Mouse (Mus musculus): ENCODE results near the gene Chpf2. TPM values are rescaled to one million over a fixed set of nuclear protein-coding genes. Genes with fewer than 3 reads are reported as not detected.

Gene Chpf2
- polyA plus RNA-seq, 1 experiment: 50.5 TPM

DNA sequence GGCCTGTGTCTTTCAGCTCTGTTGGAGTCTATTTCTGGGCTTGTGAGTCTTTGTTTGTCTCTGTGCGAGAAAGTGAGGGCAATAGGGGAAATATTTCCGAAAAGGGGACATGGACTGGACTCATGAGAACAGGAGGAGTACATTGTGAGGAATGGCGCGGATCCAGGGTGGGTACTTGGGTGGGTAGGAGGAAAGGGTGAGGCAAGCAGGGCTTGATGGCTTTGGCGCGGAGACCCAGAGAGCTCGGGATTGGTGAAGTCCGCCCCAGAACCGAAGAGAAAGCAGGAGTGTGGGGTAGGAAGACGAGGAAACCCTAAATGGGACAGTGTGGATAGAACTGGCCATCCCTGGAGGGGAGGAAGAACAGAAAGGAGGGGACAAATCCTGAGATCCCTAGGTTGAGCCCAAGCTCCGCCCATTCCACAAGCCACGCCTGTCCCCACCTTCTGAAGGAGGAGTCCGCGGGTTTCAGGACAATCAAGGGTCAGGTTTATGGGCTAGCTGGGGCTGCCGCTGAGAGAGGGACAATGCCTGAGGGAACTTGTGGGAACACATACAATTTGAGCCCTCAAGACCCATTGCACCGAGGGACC is 16.3 kb downstream of the Chpf2 start:
- DNase-seq (ENCODE audit: extremely low spot score in 1 of 2, low spot score in 1 of 2): peak in 1 of 2 experiments; percentile 62

GRCm38 (mm10) chr5:24603431-24604010 is 17.0 kb downstream of the Chpf2 start:
- no peak for DNase-seq (ENCODE audit: extremely low spot score in 1 of 2, low spot score in 1 of 2)

DNA sequence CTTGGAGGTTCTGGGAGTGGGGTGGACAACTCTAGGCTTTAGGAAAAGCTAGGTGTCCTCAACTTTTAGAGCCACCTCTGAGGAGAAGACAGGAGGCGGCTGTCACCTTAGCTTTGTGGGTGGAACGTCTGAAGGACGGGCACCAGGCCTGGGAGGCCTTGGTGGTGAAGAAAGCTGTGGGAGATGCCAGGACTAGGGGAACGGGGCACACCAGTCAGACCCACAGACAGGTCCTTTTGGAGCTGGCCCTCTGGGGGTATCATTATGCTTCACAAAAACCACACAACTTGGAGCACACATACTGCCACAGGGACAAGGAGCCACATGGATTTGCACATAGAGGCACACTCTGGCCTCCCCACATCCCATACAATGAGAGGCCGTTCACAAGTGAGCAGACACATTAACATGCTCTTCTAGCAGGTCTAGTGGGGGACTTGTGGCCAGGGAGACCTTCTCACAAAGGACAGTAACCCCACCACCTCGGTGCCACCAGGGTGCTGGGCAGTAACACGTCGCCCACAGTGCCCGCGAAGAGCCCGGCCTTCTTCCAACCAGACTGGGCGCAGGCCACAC is 17.6 kb downstream of the Chpf2 start:
- no peak for DNase-seq (ENCODE audit: extremely low spot score in 1 of 2, low spot score in 1 of 2)

GRCm38 (mm10) chr5:24604656-24605100 is 18.1 kb downstream of the Chpf2 start:
- peak in 1 of 2 experiments; percentile 71 for DNase-seq (ENCODE audit: extremely low spot score in 1 of 2, low spot score in 1 of 2)

GRCm38 (mm10) chr5:24605321-24605979 is 18.9 kb downstream of the Chpf2 start:
- DNase-seq (ENCODE audit: extremely low spot score in 1 of 2, low spot score in 1 of 2): no peak

DNA sequence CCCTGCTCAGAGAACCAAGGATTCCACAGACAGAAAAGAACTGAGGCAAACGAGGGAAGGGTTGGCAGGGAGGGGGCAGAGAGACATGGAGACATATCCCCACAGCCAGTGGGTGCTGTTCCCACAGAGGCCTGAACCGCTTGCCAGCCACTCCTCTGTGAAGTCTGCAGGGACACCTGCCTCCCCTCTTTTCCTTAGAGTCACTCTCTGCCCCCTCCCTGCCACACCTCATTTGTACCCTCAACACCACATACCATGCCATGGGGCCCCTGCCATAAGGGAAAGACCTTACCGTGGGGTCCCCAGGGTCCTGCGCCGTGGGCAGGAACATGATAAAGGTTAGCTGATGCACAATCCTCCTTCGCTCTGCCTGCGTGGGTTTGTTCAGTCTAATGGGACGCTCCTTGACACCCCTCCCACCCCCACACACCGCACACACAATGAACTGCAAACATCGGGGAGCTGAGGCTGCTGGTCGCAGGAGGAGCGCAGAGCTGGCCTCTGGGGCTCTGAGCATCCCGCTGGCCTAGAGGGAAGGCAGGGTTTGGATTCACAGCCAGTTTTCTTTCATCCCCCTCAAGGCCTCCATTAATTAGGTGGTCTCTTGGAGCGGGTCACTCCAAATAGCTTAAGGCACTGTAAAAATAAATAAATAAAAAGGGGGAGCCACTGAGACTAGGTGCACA is 19.6 kb downstream of the Chpf2 start:
- DNase-seq (ENCODE audit: extremely low spot score in 1 of 2, low spot score in 1 of 2): no peak

DNA sequence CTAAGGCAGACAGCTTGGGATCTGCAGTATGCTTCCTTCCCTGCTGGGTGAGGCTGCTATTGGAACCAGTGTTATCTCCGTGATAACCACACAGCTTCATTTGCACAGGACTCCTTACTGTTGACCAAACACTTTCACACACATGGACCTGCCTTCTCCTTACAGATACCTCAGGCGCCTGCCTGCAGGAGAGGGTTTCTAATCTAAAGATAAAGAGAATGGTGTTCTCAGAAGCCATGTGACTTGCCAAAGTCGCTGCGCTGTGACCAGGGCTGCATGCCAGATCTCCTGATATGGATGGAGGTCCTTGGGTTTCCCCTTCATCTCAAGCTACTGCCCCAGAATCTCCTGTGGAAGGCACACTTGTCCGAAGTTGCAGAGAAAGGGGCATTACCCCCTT is 22.8 kb downstream of the Chpf2 start:
- no peak for DNase-seq (ENCODE audit: extremely low spot score in 1 of 2, low spot score in 1 of 2)

DNA sequence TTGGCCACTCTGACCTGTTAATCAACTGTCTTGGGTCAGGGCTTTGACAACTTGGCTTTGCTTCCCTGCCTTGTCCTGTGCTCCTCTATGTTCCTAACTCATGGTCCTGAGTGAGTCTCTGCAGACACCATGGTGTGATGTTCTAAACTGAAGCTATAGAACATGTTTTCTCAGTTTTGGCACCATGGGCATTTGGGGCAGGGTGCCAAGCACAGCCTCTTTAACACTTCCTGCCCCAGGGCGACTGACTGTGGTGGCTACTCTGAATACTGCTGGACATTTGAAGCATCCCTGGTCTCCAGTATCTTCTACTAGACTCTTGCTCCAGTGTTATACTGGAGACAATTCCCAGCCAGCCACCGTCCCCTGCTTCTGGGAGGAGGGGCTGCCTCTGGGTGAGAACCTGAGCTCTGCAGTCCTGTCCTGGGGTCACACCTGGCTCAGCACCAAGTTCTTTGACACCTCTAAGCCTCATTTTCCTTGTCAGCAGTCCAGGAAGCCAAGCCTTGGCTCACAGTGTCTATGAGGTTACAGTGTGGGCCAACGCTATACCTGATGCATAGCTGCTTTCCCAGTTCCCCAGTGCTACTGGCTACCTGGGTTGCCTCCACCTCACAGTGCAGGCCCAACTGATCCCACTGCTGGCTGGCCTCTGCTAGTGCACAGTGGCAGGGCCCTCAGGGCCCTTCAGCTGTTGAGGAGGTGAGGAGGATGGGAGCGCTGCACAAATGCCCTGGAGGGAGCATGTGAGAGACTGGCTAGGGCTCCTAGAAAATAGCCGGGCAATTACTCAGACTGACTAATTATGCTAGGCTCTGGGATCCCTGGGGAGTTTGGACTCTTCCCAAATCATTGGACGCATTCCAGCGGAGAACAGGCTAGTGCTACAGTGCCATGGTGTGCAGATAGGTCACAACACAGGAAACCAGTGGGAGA is 25.1 kb downstream of the Chpf2 start:
- DNase-seq (ENCODE audit: extremely low spot score in 1 of 2, low spot score in 1 of 2): peak in 1 of 2 experiments; percentile 79

DNA sequence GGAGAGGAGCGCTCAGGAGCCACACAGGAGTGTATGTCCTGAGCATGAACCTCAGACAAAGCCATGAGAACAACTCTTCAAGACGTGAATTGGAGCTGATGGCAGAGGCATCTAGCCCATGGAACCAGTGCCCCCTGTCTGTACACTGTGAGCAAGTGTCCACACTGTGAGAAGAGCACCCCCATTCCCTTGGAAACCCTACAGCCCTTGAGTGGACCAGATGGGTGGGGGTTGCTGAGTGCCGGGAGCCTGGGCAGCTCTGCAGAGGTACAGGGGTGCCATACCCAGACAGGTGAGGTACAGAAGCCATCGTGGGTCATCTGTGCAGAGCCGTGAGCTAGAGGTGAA is 25.7 kb downstream of the Chpf2 start:
- no peak for DNase-seq (ENCODE audit: extremely low spot score in 1 of 2, low spot score in 1 of 2)

- DNase-seq (ENCODE audit: extremely low spot score in 1 of 2, low spot score in 1 of 2): no peak
These were observed 28.6 kb downstream of the Chpf2 start for GRCm38 (mm10) chr5:24615097-24615496.

GRCm38 (mm10) chr5:24618921-24619320 is 32.4 kb downstream of the Chpf2 start:
- DNase-seq (ENCODE audit: extremely low spot score in 1 of 2, low spot score in 1 of 2): no peak

DNA sequence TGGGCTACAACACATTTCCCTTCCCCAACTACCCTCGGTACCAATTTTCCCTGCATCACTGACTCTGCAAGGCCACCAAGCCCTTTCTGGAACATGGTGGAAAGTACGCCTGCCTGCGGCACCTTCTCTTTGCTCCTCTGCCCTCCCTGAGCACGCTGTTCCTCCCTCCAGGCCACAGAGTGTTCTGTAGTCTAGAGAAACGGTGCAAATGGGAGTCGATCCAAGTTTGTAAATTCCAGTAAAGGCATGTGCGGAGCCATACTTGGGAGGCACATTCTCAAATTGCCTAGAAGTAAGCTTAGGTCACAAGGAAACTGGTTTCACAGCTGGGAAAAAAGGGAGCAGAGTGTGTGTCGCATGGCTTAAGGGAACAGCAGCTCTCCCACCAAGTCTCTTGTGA is 33.6 kb downstream of the Chpf2 start:
- DNase-seq (ENCODE audit: extremely low spot score in 1 of 2, low spot score in 1 of 2): no peak

DNA sequence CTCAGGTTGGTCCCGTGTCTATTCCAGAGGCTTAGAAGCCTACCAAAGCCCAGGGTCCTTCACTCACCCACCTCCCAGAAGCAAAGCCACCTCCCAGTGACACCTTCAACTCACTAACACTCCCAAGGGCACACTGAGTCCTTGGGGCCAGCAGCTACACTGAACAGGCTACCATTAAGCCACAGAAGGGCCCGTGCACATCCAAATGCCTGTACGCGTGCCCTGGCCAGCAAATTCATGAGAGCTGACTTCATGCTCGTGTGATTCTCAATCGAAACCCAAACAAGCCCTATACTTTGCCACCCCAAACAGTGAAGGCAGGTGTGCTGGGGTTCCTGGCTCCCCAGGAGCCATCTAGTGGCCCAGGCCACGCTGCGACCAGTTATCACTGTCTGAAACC is 34.1 kb downstream of the Chpf2 start:
- no peak for DNase-seq (ENCODE audit: extremely low spot score in 1 of 2, low spot score in 1 of 2)

- no peak for DNase-seq (ENCODE audit: extremely low spot score in 1 of 2, low spot score in 1 of 2)
These were observed 36.0 kb downstream of the Chpf2 start for GRCm38 (mm10) chr5:24622386-24623040.

DNA sequence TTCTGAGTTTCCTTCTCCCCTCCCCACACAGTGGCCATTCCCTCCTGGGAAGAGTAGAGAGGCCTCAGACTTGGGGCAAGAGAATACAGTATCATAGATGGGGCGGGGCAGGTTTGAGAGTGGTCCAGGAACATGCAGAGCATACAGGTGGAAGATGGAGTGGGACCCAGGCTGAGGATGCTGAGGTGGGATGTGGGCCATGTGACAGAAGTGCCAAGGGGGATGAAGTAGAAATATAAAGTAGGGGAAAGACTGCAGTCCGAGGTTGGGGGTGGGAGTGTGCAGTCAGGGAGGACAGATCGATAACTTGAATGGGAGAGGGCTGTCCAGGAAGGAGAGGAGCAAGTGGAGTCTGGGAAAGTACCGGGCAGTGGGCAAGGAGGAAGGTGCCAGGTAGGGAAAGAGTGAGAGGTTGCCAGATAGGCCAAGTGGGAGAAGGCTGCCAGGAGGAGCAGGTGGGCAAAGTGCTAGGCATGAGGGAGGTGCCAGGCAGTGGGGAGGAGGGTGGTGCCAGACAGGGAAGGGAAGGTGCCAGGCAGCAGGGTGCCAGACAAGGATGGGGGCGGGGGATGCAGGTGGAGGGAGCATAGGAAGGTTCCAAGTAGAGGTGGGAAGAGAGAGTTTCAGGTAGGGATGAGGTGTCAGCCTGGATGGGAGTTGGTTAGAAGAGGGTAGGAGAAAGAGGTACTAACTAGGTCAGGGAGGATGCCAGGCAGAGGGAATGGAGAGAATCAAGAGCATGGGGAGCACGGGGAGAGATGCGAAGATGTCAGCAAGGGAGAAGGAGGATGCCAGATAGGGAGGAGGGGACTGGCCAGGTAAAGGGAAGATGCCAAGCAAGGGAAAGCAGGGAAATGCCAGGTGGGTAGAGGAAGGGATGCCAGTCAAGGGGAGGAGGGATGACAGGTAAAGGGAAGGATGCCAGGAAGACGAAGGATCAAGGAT is 36.8 kb downstream of the Chpf2 start:
- peak in 1 of 2 experiments; percentile 51 for DNase-seq (ENCODE audit: extremely low spot score in 1 of 2, low spot score in 1 of 2)

DNA sequence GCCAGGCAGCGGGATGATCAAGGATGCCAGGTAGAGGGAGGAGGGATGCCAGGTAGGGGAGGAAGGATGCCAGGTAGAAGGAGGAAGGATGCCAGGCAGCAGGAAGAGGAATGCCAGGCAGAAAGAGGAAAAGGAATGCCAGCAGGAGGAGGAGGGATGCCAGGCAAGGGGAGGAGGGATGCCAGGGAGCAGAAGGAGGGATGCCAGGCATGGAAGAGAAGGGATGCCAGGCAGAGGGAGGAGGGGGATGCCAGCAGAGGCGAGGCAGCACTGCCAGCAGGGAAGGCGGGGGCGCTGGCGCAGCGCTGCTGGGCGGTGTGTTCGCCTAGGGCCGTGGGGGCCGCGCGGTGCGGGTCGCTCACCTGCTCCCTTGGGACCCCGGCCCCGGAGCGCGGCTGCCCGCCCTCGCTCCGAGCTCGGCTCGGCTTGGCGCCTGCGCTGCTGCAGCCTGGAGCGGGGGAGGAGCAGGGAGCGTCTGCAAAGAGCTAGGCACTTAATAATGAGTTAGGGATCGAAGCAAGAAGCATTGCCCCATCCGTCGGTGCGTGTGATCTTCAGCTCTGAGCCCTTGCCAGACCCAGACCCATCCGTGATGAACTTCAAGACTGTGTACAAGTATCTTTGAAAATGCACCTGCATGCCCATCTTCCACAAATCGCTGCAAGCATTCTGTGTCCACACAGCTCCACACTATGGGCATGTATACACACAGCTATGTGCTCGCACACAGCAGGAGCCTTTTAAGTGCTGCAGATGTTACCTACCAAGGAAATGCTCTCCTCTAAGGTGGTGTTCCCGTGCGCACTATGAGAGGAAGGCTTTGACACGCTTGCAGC is 37.7 kb downstream of the Chpf2 start, which contains the start of gene Smarcd3:
Gene Smarcd3 (minus strand): TSS at position 426 of the 836 bp plus-strand sequence.
- peak in 1 of 2 experiments; percentile 81 for DNase-seq (ENCODE audit: extremely low spot score in 1 of 2, low spot score in 1 of 2)

DNA sequence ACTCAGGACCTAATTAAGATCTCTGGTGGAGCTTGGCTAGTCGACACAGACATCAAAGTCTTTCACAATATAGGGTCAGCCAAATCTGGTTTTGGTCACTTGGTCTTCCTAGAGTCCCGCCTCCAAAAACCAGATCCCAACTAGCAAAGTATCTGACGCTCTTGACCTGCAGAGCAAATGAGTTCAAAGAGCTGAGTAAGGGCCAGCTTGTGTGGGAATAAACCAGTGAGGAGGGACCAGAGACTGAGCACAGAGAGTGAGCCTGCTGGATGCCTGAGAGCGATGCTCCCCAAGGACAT is 38.2 kb downstream of the Chpf2 start:
- DNase-seq (ENCODE audit: extremely low spot score in 1 of 2, low spot score in 1 of 2): no peak

DNA sequence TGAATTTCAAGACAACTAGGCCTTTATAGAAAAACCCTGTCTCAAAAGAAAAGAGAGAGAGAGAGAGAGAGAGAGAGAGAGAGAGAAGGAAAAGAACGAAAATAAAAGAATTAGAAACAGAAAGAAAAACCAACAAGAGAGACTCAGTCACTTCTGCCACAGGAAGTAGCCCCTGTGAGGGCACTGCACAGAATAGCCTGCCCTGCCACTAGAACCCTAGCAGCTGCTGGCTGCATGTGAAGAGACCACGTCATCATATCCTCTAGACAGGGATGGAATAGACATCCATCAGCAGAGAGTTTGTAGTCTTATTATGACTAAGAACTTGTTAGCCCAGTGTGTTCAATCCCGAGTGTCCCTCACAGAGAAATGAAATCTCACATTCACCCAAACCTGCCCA is 43.2 kb downstream of the Chpf2 start:
- no peak for DNase-seq (ENCODE audit: extremely low spot score in 1 of 2, low spot score in 1 of 2)

Data from frontal cortex, adult 2 months (tissue).